Mouse (Mus musculus) heart, postnatal 0 days (tissue): ENCODE measurements around the gene Tbl1xr1. TPM values are rescaled to one million over a fixed set of nuclear protein-coding genes. Genes with fewer than 3 reads are reported as not detected.

Experiments
- ATAC-seq: fragments of 200-750 bp; cut with Nextera tagmentation; 2 replicates; pipeline ENCODE4 v1.8.0; 2017; ENCODE audit warnings: low read depth, moderate number of reproducible peaks, moderate library complexity; ENCODE audit not compliant: insufficient read depth
- DNase-seq: peaks from one replicate; pipeline ENCODE4 v3.0.0-alpha.2; 2016; ENCODE audit warnings: low spot score
- H3K27ac ChIP-seq: fragments of 300-500 bp; sonication (generic); 2 replicates; pipeline ENCODE4 v1.5.1; 2014; ENCODE audit warnings: low read depth, mild to moderate bottlenecking
- H3K27me3 ChIP-seq: fragments of 300-500 bp; sonication (generic); 2 replicates; pipeline ENCODE4 v1.6.1; 2014; ENCODE audit warnings: low read length, mixed read lengths; ENCODE audit not compliant: control insufficient read depth, insufficient read depth
- H3K36me3 ChIP-seq: fragments of 300-500 bp; sonication (generic); replicated peaks from 2 replicates; pipeline ENCODE4 v1.6.1; 2014; ENCODE audit warnings: low read length, mixed read lengths; ENCODE audit not compliant: control insufficient read depth, insufficient read depth
- H3K4me1 ChIP-seq: fragments of 300-500 bp; sonication (generic); 2 replicates; pipeline ENCODE4 v1.6.1; 2014; ENCODE audit warnings: antibody characterized with exemption; ENCODE audit not compliant: control insufficient read depth, insufficient read depth
- H3K4me2 ChIP-seq: fragments of 300-500 bp; sonication (generic); 2 replicates; pipeline ENCODE4 v1.6.1; 2014; ENCODE audit warnings: low read depth, mild to moderate bottlenecking, low read length, moderate library complexity
- H3K4me3 ChIP-seq: fragments of 300-500 bp; sonication (generic); 2 replicates; pipeline ENCODE4 v1.5.1; 2014; ENCODE audit warnings: low read depth, low read length
- H3K9ac ChIP-seq: fragments of 300-500 bp; sonication (generic); replicated peaks from 2 replicates; pipeline ENCODE4 v1.6.1; 2014; ENCODE audit warnings: low read depth, low read length, mixed read lengths
- H3K9me3 ChIP-seq: fragments of 300-500 bp; sonication (generic); replicated peaks from 2 replicates; pipeline ENCODE4 v1.6.1; 2016; ENCODE audit warnings: low read length; ENCODE audit not compliant: control insufficient read depth
- CTCF ChIP-seq: IDR thresholded peaks from 2 replicates; pipeline ENCODE4 v1.5.1; 2016; ENCODE audit warnings: antibody characterized with exemption, control low read depth, low read depth
- EP300 ChIP-seq: IDR thresholded peaks from 2 replicates; pipeline ENCODE4 v1.6.1; 2016; ENCODE audit warnings: antibody characterized with exemption, low read depth
- WGBS: fragments of 180-500 bp; shearing (Covaris S2); extraction: QIAGEN DNeasy Blood & Tissue Kit; methylation state at CpG from one replicate; pipeline ENCODE4 v1.1.7; 2014; 5-methylcytosine and 5-hydroxymethylcytosine counted together
- polyA plus RNA-seq: library from polyadenylated mRNA; unstranded; fragments of >200 nt; fragmentation: Nextera tagmentation; extraction: Ambion mirVana; gene quantifications from 2 replicates; pipeline ENCODE4 v1.2.1, GENCODE M21; 2015
- total RNA-seq: library from RNA; depleted of rRNA; stranded (reverse); fragments of >200 nt; gene quantifications from 2 replicates; pipeline ENCODE4 v1.2.3, GENCODE M21; 2014; ENCODE audit warnings: low replicate concordance

The Tbl1xr1 gene
- total and polyA plus RNA-seq, 2 experiments from 2014 or later: 7.7 to 17.2 TPM

DNA sequence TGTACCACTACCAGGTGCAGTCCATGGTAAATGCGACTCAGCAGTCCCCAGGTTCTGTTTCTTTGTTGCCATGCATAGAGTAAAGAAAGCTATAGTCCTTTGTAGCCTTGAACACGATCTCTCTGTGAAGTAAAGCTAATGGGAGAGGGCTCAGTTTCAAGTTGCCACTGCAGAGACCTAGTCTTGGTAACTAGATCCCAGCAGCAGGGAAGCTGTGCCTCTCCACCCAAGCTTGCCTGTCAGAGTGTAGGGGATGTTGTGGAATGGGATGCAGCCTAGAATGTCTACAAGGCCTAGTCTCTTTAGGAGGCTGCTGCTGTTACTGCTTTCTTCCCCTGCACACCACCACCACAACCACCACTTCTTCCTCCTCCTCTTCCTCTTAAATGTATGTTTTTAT lies 96.0 kb downstream of the Tbl1xr1 start:
- DNase-seq (no peak), ATAC-seq (no peak)
- H3K27me3 ChIP-seq: no peaks in the 10 kb centered on the region
- H3K9ac ChIP-seq: no peak overlapping the region
- H3K36me3 ChIP-seq: no peaks in the 10 kb centered on the region
- H3K4me3 ChIP-seq: no peak overlapping the region
- TF ChIP-seq CTCF (no peak), EP300 (no peak)
- no peak overlapping the region for H3K27ac ChIP-seq
- no peak overlapping the region for H3K4me2 ChIP-seq
- 76% methylated on average over 2 of the region's 2 CpGs for WGBS
- H3K4me1 ChIP-seq: no peaks in the 10 kb centered on the region
- no peaks in the 10 kb centered on the region for H3K9me3 ChIP-seq

DNA sequence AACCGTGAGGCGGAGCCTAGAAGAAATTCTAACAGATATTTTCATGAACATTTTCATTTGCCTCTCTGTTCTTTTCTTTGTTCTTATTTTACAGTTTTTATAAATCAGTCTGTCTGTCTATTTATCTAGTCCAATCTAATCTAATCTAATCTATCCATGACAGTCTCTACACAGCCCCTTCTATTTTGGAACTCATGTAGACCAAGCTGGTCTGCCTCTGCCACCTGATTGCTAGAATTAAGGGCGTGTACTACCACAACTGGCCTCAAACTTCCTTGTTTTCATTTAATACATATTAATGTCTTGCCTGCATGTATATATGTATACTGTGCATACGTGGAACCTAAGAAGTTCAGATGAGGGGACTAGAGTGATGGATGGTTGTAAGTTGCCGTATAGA lies 96.7 kb downstream of the Tbl1xr1 start:
- Histone ChIP-seq H3K27ac (no peak overlapping the region), H3K4me2 (no peak overlapping the region), H3K36me3 (no peaks in the 10 kb centered on the region), H3K4me3 (no peak overlapping the region), H3K27me3 (no peaks in the 10 kb centered on the region), H3K9ac (no peak overlapping the region), H3K9me3 (no peaks in the 10 kb centered on the region), H3K4me1 (no peaks in the 10 kb centered on the region)
- WGBS: 95% methylated on average over 5 of the region's 5 CpGs
- TF ChIP-seq EP300: no peak
- TF ChIP-seq CTCF: no peak
- no peak for ATAC-seq
- no peak for DNase-seq

DNA sequence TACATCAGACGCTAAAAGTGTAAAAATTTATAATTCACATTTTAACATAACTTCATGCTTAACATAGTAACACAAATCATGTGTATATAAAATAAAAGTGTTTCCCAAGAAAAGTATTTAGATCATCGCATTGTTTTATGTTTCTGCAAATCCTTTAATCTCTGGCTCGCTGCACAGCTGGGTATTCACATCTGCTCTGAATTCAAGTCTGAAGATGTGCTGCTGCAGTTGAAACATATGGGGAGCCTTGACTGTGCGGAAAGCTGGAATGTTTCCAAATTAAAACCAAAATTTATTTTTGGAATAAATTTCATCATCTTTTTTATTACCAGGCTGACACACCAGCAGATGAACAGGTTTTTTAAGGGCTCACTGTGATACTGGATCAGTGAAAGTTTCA lies 97.8 kb downstream of the Tbl1xr1 start:
- 81% methylated on average over 4 of the region's 4 CpGs for WGBS
- no peaks in the 10 kb centered on the region for H3K9me3 ChIP-seq
- no peaks in the 10 kb centered on the region for H3K27me3 ChIP-seq
- H3K4me1 ChIP-seq: no peaks in the 10 kb centered on the region
- no peaks in the 10 kb centered on the region for H3K36me3 ChIP-seq
- no peak overlapping the region for H3K9ac ChIP-seq
- DNase-seq (no peak), ATAC-seq (no peak)
- no peak overlapping the region for H3K27ac ChIP-seq
- no peak for TF ChIP-seq EP300
- no peak overlapping the region for H3K4me2 ChIP-seq
- H3K4me3 ChIP-seq: no peak overlapping the region

DNA sequence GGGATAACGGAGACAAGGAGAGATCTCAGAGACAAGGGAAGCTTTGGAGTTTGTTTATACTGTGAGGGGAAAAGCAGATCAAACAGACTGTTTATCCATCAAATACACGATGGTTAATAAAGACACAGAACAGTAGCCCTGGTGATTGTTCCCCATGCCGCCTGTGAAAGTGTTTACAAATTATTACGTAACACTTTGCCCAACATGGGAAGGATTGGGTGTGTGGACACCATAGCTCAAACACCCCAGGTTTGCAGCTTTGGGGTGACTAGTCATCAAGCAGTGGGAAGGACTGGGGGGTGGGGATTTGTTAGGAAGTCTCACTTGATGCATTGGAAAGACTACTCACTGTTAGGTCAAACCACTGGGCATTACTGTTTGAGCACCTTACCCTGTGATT lies 103.6 kb downstream of the Tbl1xr1 start:
- no peak overlapping the region for H3K9ac ChIP-seq
- no peak for ATAC-seq
- TF ChIP-seq CTCF: no peak
- TF ChIP-seq EP300: no peak
- WGBS: 88% methylated on average over 3 of the region's 4 CpGs
- no peak for DNase-seq
- H3K4me2 ChIP-seq: no peak overlapping the region
- H3K36me3 ChIP-seq: no peaks in the 10 kb centered on the region
- no peak overlapping the region for H3K27ac ChIP-seq
- H3K4me1 ChIP-seq: no peaks in the 10 kb centered on the region
- H3K9me3 ChIP-seq: no peaks in the 10 kb centered on the region
- no peaks in the 10 kb centered on the region for H3K27me3 ChIP-seq
- no peak overlapping the region for H3K4me3 ChIP-seq

DNA sequence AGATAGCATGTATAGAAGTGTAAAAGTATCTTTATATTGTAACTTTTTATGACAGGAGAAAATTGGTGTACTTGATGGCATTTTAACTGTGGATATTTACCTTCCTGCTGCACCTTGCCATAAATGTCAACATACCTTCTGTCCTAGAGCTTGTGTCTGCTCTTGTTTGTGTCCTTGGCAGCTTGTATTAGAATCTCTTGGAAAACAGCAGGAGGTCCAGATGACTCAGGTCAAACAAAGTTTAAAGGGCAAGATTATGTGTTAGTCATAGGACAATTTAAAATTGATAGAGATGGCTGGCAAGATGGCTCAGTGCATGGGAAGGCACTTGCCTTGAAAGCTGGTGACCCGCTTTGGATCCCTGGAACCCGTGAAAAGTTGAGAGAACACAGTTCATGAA lies 104.6 kb downstream of the Tbl1xr1 start:
- ATAC-seq (no peak), DNase-seq (no peak)
- Histone ChIP-seq H3K9me3 (no peaks in the 10 kb centered on the region), H3K27me3 (no peaks in the 10 kb centered on the region), H3K9ac (no peak overlapping the region), H3K36me3 (no peaks in the 10 kb centered on the region), H3K4me2 (no peak overlapping the region), H3K27ac (no peak overlapping the region), H3K4me3 (no peak overlapping the region), H3K4me1 (no peaks in the 10 kb centered on the region)
- WGBS: 96% methylated on average over 2 of the region's 2 CpGs
- TF ChIP-seq CTCF (no peak), EP300 (no peak)

DNA sequence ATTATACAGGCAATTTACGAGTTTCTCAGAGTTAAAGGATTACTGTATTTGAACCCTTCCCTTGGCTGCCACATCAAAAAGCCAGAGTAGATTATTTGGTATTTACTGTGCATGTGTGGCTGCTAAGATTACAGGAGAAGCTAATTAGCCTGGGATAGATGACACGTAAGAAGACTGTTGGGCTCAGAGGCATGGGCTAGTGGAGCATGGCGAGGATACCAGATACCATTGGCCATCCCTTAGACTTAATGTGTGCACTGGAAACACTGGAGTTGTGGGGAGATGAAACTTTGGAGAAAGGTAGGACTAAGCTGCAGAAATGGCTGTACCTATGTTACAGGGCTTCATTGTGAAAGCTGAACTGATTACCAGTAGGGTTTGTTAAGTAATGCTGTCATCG lies 108.8 kb downstream of the Tbl1xr1 start:
- H3K27me3 ChIP-seq: no peaks in the 10 kb centered on the region
- DNase-seq (no peak), ATAC-seq (no peak)
- TF ChIP-seq EP300 (no peak), CTCF (no peak)
- H3K27ac ChIP-seq: no peak overlapping the region
- no peak overlapping the region for H3K4me3 ChIP-seq
- H3K9me3 ChIP-seq: no peaks in the 10 kb centered on the region
- no peak overlapping the region for H3K9ac ChIP-seq
- no peaks in the 10 kb centered on the region for H3K4me1 ChIP-seq
- H3K36me3 ChIP-seq: 0 out of 2 replicates have a peak, but pooled peaks cover 4% of the 10 kb centered on the region
- 94% methylated on average over 4 of the region's 4 CpGs for WGBS
- H3K4me2 ChIP-seq: no peak overlapping the region
